Mouse (Mus musculus) hindbrain, embryonic 15.5 days (tissue): Measurements from ENCODE around the gene Gde1. TPM values are rescaled to one million over a fixed set of nuclear protein-coding genes. Genes with fewer than 3 reads are reported as not detected.

ENCODE experiments used
- ATAC-seq: fragments of 200-750 bp; cut with Nextera tagmentation; 2 replicates; pipeline ENCODE4 v1.8.0; 2017; ENCODE audit warnings: low read depth, moderate number of reproducible peaks, moderate TSS enrichment; ENCODE audit not compliant: low FRiP score
- H3K27ac ChIP-seq: fragments of 300-500 bp; sonication (generic); replicated peaks from 2 replicates; pipeline ENCODE4 v1.5.1; 2015; ENCODE audit warnings: mild to moderate bottlenecking, inconsistent platforms
- H3K27me3 ChIP-seq: fragments of 300-500 bp; sonication (generic); 2 replicates; pipeline ENCODE4 v1.6.1; 2015; ENCODE audit warnings: control low read depth, inconsistent platforms
- H3K36me3 ChIP-seq: fragments of 300-500 bp; sonication (generic); 2 replicates; pipeline ENCODE4 v1.6.1; 2015; ENCODE audit warnings: control low read depth, inconsistent platforms
- H3K4me1 ChIP-seq: fragments of 300-500 bp; sonication (generic); replicated peaks from 2 replicates; pipeline ENCODE4 v1.6.1; 2015; ENCODE audit warnings: control low read depth, inconsistent platforms
- H3K4me2 ChIP-seq: fragments of 300-500 bp; sonication (generic); 2 replicates; pipeline ENCODE4 v1.6.1; 2015; ENCODE audit warnings: moderate library complexity, mild to moderate bottlenecking, inconsistent platforms
- H3K4me3 ChIP-seq: fragments of 300-500 bp; sonication (generic); 2 replicates; pipeline ENCODE4 v1.5.1; 2015; ENCODE audit warnings: mild to moderate bottlenecking, inconsistent platforms
- H3K9ac ChIP-seq: fragments of 300-500 bp; sonication (generic); 2 replicates; pipeline ENCODE4 v1.6.1; 2015; ENCODE audit warnings: inconsistent platforms
- H3K9me3 ChIP-seq: fragments of 300-500 bp; sonication (generic); 2 replicates; pipeline ENCODE4 v1.6.1; 2016; ENCODE audit warnings: control low read depth, inconsistent platforms
- WGBS: fragments of 180-500 bp; shearing (Covaris S2); methylation state at CpG from one replicate; pipeline ENCODE4 v1.1.7; 2015; 5-methylcytosine and 5-hydroxymethylcytosine counted together
- polyA plus RNA-seq: library from polyadenylated mRNA; unstranded; fragments of >200 nt; fragmentation: Nextera tagmentation; extraction: Ambion mirVana; gene quantifications from 2 replicates; pipeline ENCODE4 v1.2.1, GENCODE M21; 2015

The Gde1 gene
- polyA plus RNA-seq, 1 experiment from 2014 or later, result 212 TPM

GRCm38 (mm10) chr7:118652572-118653295, 52.8 kb downstream of the Gde1 start:
- WGBS, result 81% methylated on average over 6 of the region's 6 CpGs
- H3K4me3 ChIP-seq, result no peak overlapping the region
- no peaks in the 10 kb centered on the region for H3K9me3 ChIP-seq
- H3K27me3 ChIP-seq, result no peaks in the 10 kb centered on the region
- no peak for ATAC-seq
- no peak overlapping the region for H3K27ac ChIP-seq
- no peak overlapping the region for H3K4me2 ChIP-seq
- no peak overlapping the region for H3K9ac ChIP-seq
- no peaks in the 10 kb centered on the region for H3K36me3 ChIP-seq
- H3K4me1 ChIP-seq, result no peaks in the 10 kb centered on the region

- no peaks in the 10 kb centered on the region for H3K36me3 ChIP-seq
- H3K27ac ChIP-seq, result no peak overlapping the region
- no peak overlapping the region for H3K4me3 ChIP-seq
- no peaks in the 10 kb centered on the region for H3K4me1 ChIP-seq
- H3K27me3 ChIP-seq, result no peaks in the 10 kb centered on the region
- H3K4me2 ChIP-seq, result no peak overlapping the region
- 91% methylated on average over 1 of the region's 1 CpGs for WGBS
- no peak overlapping the region for H3K9ac ChIP-seq
- no peak for ATAC-seq
- H3K9me3 ChIP-seq, result no peaks in the 10 kb centered on the region
Measured at GRCm38 (mm10) chr7:118650891-118651290, 54.7 kb downstream of the Gde1 start.

- H3K4me1 ChIP-seq, result no peaks in the 10 kb centered on the region
- H3K36me3 ChIP-seq, result no peaks in the 10 kb centered on the region
- no peak overlapping the region for H3K4me3 ChIP-seq
- H3K27ac ChIP-seq, result no peak overlapping the region
- H3K9ac ChIP-seq, result no peak overlapping the region
- no peaks in the 10 kb centered on the region for H3K27me3 ChIP-seq
- 86% methylated on average over 4 of the region's 4 CpGs for WGBS
- H3K9me3 ChIP-seq, result no peaks in the 10 kb centered on the region
- no peak for ATAC-seq
- H3K4me2 ChIP-seq, result no peak overlapping the region
Measured at GRCm38 (mm10) chr7:118650119-118650518, 55.5 kb downstream of the Gde1 start.

GRCm38 (mm10) chr7:118649328-118649727, 56.2 kb downstream of the Gde1 start:
- Histone ChIP-seq H3K27ac (no peak overlapping the region), H3K27me3 (no peaks in the 10 kb centered on the region), H3K9ac (no peak overlapping the region), H3K36me3 (no peaks in the 10 kb centered on the region), H3K4me3 (no peak overlapping the region), H3K4me2 (no peak overlapping the region), H3K9me3 (no peaks in the 10 kb centered on the region), H3K4me1 (no peaks in the 10 kb centered on the region)
- ATAC-seq, result no peak
- 70% methylated on average over 7 of the region's 7 CpGs for WGBS

GRCm38 (mm10) chr7:118646237-118646636, 59.3 kb downstream of the Gde1 start:
- Histone ChIP-seq H3K9me3 (no peaks in the 10 kb centered on the region), H3K4me1 (no peaks in the 10 kb centered on the region), H3K36me3 (no peaks in the 10 kb centered on the region), H3K4me3 (no peak overlapping the region), H3K4me2 (no peak overlapping the region), H3K9ac (no peak overlapping the region), H3K27ac (no peak overlapping the region), H3K27me3 (no peaks in the 10 kb centered on the region)
- WGBS, result 81% methylated on average over 1 of the region's 1 CpGs
- no peak for ATAC-seq

Other genes starting within 250 kb of the Gde1 start
- 0.87 and 1.0 TPM in 2 replicates for gene Itpripl2, start 213.8 kb downstream of the Gde1 start, polyA plus RNA-seq
- gene Coq7, start 172.4 kb downstream of the Gde1 start, polyA plus RNA-seq, result 100 and 101 TPM in 2 replicates
- gene Tmc7, start 121.0 kb downstream of the Gde1 start, polyA plus RNA-seq, result 6.7 and 6.9 TPM in 2 replicates
- 0.12 and 0.14 TPM in 2 replicates for gene Tmc5, start 108.5 kb downstream of the Gde1 start, polyA plus RNA-seq
- 26.2 and 27.0 TPM in 2 replicates for gene Ccp110, start 6.8 kb upstream of the Gde1 start, polyA plus RNA-seq
- 92.4 and 94.4 TPM in 2 replicates for gene Vps35l, start 34.4 kb upstream of the Gde1 start, polyA plus RNA-seq
- gene Iqck, start 150.0 kb upstream of the Gde1 start, polyA plus RNA-seq, result 3.7 and 4.7 TPM in 2 replicates
- gene Knop1, start 150.5 kb upstream of the Gde1 start, polyA plus RNA-seq, result 70.1 TPM in 2 replicates